Mouse (Mus musculus) CH12F3 (cell line): ENCODE results near the gene Epha6.

Source experiments
- in situ Hi-C: fragments of 300-500 bp; cut with MboI; formaldehyde crosslinking; loops from 2 replicates; pipeline ENCODE4 v1.14.3; 2020; ENCODE audit warnings: low sequenced_read_pairs

The Epha6 gene

GRCm38 (mm10) chr16:60605061-60605831 lies at the start of gene Epha6:
Gene Epha6 (minus strand): TSS chr16:60605531.
- in situ Hi-C loops = no loop called here

GRCm38 (mm10) chr16:60651716-60652115 lies 46.4 kb upstream of the Epha6 start:
- in situ Hi-C loops = no loop called here

GRCm38 (mm10) chr16:60628091-60628490 lies 22.8 kb upstream of the Epha6 start:
- in situ Hi-C loops = no loop called here

DNA sequence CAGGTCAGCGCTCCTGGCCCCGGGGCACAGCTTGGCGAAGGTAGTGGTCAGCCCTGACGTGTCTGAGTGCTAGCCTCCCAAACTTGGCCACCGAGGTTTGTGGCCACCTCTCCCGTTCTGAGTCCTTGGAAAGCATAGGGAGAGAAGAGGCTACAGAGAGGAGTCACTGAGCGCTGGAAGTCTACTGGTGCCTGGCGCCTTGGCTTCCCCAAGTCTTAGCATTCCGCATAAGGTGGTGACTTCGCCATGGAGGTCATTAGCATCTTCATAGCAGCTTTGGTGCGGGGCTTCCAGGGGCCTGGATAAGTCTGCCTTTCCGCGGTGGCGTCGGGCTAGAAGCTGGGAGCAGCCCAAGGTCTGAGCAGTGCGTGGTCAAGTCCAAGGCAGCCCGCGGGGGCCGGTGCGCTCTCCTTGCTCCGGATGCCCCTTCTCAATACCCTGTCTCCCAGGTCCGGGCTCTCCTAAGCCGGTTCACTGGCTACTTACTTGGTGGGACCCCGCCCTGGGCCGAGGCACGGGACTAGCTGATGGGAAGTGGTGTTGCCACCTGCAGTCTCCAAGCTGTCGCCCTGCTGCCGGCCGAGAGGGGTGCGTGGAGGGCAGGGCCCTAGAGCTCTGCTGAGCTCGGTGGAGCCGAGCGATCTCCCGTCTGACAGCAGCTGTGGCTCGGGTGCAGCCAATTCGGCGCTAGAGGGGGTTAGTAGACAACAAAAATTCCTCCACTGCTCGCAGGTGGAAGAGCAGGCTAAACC lies 677 bp upstream of the Epha6 start:
- in situ Hi-C loops = no loop called here

DNA sequence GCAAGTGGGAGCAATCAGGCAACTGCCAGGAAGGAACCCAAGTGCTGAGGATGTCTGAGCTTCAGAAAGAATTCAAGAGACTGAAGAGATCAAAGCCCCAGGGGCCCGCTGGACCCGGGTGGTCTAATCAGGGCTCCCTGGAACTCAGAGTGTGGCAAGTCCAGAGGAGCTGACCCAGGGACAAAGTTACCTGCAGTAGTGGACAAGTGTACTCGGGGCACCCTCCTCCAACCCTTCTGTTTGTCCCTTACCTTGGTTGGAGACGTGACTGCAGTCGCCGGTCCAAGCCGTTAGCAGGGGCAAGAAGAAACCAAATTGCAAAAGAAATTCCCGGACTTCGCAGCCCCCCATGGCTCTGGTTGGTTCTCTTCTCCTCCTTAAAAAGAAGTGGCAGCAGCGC lies 718 bp downstream of the Epha6 start:
- in situ Hi-C loops = no loop called here

- in situ Hi-C loops = no loop called here
These were observed 20.0 kb downstream of the Epha6 start for GRCm38 (mm10) chr16:60585322-60585721.

DNA sequence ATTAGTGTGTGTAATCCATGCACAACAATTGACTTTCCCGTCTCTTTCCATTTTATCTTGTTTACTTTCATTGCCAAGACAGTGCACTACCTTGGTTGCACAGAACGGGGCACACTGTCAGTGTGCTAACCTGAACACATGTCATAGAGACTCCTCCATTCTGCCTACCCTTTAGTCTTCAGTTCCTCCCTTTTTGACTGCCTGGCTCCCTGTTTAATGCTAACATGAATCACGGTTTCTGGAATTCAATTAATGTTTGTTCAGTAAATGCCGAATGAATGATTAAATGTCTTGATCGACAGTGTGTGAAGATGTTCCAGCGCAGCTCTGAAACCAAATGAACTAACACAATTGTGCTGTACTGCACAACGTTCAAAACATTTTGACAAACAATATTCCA lies 20.6 kb downstream of the Epha6 start:
- in situ Hi-C loops = no loop called here

- in situ Hi-C loops = no loop called here
These were observed 34.8 kb downstream of the Epha6 start for GRCm38 (mm10) chr16:60570546-60570945.

DNA sequence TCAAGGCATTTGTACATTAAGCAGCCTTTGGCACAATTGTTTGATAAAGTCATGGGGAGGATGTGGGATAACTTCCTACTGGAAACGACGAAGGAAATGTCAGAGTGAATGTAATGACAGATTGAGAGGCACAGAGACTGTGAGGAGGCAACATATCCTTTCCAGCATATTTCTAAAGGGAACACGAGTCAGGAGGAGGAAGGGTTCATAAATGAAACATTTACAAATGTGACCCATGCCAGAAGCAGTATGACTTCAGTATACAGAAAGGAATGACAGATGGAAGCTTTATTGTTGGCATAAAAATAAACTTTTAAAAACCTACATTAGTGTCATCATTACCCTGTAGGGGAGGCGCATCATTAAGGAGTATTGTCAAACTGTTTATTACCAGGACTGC lies 60.9 kb downstream of the Epha6 start:
- in situ Hi-C loops = no loop called here

- in situ Hi-C loops = no loop called here
These were observed 67.1 kb downstream of the Epha6 start for GRCm38 (mm10) chr16:60538233-60538632.

- in situ Hi-C loops = no loop called here
These were observed 95.6 kb downstream of the Epha6 start for GRCm38 (mm10) chr16:60509707-60510106.

DNA sequence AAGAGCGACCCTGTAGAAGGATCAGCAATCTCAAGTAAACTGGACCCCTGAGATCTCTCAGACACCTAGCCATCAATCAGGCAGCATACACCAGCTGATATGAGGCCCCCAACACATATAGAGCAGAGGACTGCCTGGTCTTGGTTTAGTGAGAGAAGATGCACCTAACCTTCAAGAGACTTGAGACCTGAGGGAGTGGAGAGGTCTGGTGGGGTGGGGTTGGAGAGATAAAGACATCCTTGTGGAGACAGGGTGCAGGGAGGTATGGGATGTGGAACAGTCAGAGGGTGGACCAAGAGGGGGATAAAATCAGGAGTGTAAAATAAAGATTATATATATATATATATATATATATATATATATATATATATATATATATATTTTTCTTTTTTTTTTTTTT lies 105.8 kb downstream of the Epha6 start:
- in situ Hi-C loops = no loop called here

DNA sequence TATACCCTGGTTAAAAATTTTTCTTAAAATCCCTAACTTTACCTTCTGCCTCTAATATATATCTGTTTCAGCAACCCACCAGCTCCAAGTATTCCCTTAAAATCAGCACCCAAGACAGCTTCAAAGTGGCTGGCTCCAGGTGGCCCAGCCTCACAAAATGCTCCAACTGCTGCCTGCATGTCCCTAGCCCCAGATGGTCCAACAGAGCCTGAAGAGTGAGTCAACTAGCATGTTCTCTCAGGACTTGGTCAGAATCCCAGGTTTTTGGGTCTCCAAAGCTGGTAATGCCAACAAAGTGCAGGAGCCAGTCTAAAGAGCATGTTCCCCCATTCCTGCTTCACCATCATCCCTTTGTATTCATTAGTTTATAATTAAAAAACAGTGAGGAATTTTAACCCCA lies 129.6 kb downstream of the Epha6 start:
- in situ Hi-C loops = no loop called here

GRCm38 (mm10) chr16:60468200-60468785 lies 137.0 kb downstream of the Epha6 start:
- in situ Hi-C loops = no loop called here

DNA sequence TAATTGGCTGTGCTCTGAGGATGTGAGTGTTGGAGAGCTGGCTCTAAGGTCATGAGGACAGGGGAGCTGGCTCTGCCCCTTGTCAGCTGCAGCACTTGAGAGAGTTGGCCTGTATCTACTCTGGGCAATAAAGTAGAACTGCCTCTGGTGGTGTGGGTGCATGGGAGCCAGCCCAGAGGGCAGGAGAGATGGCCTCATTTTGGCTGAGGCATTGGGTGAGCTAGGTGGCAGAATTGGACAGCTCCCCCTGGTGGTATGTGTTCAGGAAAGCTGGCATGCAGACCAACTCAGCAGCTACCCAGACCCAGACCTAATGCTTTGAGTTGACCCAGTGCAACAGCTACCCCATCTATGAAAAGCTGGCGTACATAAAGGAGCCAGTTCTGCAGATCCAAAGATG lies 170.0 kb downstream of the Epha6 start:
- in situ Hi-C loops = no loop called here

- in situ Hi-C loops = no loop called here
These were observed 171.1 kb downstream of the Epha6 start for GRCm38 (mm10) chr16:60434241-60434640.

DNA sequence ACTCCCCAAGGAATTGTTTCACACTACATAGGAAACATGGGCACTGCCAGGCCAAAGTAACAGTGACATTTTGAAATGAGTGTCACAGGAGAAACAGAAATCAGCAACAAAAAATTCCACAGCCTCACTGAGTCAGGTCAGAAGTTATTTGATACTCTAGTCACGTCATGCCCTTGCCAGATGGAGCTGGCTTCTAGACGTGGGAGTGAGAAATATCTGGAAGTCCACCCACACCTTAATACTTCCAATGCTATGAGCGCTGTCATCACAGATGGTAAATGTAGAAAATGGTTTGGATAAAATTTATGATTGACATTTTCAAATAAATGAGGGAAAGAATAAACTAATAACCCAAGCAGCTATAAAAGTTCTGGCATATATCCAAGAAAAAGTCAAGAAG lies 210.0 kb downstream of the Epha6 start:
- in situ Hi-C loops = no loop called here

DNA sequence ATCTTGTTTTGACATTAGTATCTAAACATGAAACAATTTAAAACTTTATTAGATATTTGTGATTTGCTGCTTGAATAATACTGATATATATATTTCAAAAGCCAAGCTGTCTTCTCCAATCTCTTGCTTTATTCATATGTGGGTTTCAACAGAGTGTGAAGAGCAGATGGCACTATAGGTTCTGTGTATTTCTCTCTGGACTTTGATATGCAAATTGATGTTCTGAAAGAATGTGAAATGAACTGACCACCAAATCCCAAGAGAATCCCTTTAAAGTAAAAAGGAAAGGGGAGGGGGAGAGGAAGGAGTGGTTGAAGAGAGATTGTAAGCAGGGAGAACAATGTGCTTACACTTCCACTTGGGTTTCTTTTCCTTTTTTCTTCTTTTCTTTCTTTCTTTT lies 212.4 kb downstream of the Epha6 start:
- in situ Hi-C loops = no loop called here

- in situ Hi-C loops = no loop called here
These were observed 230.2 kb downstream of the Epha6 start for GRCm38 (mm10) chr16:60375147-60375546.

DNA sequence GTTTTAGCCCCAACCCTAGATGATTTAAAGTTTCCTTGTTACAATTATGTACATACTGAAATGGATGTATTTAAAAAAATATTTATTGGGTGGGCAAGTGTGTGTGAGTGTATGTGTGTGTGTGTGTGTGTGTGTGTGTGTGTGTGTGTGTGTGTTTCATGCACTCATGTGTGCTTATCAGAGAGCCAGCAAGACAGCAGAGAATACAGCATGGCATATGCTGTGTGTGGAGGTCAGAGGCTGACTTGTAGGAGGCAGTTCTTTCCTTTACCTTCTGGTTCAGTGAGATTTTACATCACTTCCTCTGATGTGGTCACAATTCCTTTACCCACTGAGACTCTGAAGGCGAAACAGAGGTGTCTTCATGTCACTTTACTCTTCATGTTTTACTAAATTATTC lies 321.4 kb downstream of the Epha6 start:
- in situ Hi-C loops = no loop called here

- in situ Hi-C loops = no loop called here
These were observed 331.2 kb downstream of the Epha6 start for GRCm38 (mm10) chr16:60274109-60274508.
